Mouse (Mus musculus): Measurements from ENCODE around the gene Ppfibp1.

DNA sequence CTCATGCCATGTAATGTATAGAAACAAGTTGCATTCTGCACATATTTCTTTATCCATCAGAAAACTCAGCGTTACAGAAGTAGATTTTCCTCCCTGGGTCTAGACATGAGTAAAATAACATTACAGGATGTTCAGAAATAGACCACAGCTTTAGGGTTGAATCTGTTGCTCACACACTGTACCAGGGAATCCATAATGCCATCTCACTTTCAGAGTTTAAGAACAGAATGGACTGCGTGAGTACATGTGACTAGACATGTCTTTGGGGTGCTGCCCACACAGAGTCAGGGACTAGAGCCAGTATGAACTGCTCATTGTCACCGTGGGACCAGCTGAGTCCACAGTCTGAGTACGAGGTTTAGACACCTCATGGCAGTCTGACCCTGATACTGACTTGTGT, 110.4 kb downstream of the Ppfibp1 start:
- TF ChIP-seq CTCF (IDR thresholded peaks at IDR 0.05) (no peak), EP300 (IDR thresholded peaks at IDR 0.05) (no peak)
